Mouse (Mus musculus): ENCODE results near the gene Bcl2l1.

Bcl2l1 gene

GRCm38 (mm10) chr2:152799954-152800761 lies 31.4 kb downstream of the Bcl2l1 start:
- peak in 1 of 2 experiments; percentile 46 for DNase-seq

DNA sequence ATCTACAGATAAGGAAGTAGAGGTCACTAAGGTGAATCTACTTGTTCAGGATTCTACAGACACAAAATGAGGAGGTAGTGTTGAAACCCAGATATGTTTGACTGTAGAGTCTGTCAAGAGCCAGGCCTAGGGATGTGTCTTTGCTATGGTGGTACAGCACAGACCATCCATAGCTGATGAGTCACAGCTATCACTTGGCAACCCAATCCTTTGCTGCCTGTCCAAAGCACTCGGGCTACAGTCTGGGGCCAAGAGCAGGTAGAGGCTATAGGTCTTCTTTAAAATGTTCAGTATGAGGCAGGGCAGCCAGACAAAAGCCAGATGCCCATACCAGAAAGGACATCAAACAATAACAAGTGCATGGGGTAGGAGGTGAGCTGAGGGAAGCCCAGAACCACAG lies 33.9 kb downstream of the Bcl2l1 start:
- DNase-seq = no peak

GRCm38 (mm10) chr2:152794281-152794827 lies 37.2 kb downstream of the Bcl2l1 start:
- peak; percentile 73 to 78 for DNase-seq

DNA sequence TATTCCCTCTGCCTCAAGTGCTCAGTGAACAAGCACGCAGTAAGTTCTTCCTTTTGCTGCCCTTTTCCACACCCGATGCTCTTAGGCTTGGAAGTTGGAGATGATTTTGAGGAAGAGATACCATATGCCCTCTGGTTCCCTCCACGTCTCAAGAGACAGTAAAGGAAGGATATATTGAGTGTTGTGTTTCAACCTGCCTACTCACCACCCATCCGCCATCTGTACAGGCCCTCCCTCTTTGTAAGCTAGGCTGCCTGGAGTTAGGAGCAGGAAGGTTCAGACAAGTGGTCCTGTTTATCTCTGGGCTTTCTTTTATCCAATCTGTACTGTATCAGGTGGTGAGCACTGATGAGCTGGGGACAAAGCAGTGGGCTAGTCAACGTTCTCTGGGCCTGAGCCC lies 38.1 kb downstream of the Bcl2l1 start:
- DNase-seq = no peak

- no peak for DNase-seq
Measured at GRCm38 (mm10) chr2:152792461-152792860, 39.1 kb downstream of the Bcl2l1 start.

DNA sequence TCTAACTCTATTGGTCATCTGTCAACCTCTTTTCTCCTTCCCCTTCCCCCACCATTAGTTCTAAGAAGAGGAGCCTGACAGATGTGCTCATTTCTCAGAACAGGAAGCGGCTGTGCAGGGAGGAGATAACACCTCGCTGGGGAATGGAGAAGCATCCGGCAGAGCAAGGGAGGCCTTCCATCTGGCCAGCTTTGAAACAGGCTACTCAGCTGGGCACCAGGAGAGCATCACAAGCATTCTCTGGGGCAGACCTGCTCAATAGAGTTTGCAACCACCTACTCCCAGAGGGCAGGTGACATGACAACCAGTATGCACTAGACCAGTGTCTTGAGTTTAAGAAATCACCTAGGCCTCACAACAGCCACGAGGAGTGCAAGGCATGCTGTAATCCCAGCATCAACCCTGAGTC lies 41.9 kb downstream of the Bcl2l1 start:
- DNase-seq = no peak

- peak; percentile 34 to 54 for DNase-seq
Measured at GRCm38 (mm10) chr2:152788892-152789421, 42.6 kb downstream of the Bcl2l1 start.

DNA sequence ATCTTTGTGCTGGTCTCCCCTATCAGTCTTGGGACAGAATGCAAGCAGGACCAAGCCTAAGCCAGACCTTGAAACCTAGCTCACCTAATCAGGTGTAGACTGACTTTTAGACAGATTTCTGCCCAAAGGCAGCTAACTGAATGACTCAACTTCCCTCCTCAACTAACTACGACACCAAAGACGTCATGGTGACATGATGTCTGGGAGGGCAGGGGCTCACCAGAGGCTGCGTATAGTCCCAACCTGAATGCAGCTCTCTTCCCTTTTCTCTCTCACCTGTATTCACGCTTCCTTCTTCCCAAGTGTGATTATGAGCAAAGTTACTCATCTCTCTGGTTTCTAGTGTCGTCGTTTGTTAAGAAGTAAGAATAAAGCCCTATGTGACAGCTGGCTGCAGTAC lies 44.0 kb downstream of the Bcl2l1 start:
- no peak for DNase-seq

GRCm38 (mm10) chr2:152787136-152787535 lies 44.4 kb downstream of the Bcl2l1 start:
- peak in 1 of 2 experiments; percentile 41 for DNase-seq

- DNase-seq = peak; percentile 69 to 77
Measured at GRCm38 (mm10) chr2:152785446-152786350, 45.8 kb downstream of the Bcl2l1 start.

DNA sequence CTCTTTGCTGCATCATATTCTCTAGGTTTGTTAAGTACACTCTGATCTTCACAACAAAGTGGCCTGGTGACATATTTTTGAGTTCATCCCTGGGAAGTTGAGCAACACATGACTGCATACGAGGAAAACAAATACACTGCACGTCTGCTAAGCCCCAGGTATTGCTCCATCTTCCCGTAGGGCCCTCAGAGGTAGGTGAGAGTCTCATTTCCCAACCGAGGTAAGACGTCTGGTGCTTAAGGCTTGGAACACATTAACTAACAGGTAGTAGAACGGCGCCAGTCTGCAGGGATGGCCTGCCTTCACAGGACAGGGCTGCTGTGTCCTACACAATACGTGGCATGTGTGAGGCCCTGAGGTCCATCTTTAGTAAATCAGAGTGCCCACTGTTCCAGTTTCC lies 46.9 kb downstream of the Bcl2l1 start:
- DNase-seq = no peak

DNA sequence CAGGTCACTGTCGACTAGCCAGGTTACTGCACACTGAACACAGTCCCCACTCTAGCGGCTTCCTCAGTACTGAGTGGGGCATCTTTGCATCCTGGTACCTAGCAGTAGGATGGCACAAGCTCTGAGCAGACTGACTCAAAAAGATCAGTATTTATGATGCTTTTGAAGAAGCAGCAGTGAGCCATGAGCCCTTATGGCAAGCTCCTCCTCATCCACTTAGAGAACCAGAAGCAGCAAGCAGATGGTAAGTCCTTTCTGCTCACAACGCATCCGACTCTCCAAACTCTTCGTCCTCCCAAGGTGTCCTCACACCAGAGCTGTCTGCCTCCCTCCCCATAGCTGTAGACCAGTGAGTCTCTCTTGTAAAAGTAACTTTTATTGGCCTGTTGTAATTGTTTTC lies 48.3 kb downstream of the Bcl2l1 start:
- no peak for DNase-seq

GRCm38 (mm10) chr2:152782656-152783055 lies 48.9 kb downstream of the Bcl2l1 start:
- no peak for DNase-seq

DNA sequence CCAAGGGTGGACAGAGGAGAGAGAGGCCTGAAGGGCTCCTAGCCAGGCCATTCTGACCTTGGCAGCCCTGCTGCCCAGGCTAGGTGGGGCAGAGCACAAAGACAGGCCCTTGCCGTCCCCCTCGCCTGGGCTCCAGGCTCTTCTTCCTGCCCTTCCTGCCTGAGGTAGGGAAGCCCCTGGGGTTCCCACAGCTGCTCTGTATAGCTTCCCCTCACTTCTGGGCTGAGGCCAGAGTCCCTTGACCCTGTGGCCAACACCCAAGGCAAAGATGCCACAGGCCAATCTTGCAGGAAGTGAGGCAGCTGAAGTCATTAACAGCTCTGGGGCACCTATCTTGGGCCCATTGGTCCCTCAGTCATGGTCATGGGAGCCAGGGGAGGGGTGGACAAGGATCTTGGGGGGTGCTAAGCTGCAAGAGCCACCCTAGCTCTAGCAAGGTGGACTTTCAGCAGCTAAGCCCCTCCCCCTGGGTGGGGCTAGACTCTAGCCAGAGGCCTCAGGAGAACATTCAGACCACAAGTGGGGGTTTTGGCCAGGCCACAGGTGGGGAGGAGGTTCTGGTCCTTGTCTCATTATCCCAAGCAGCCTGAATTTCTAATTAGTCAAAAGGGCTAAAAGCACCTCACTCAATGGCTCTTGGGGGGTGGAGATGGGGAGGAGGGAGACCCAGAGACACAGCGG lies 50.4 kb downstream of the Bcl2l1 start:
- no peak for DNase-seq

- no peak for DNase-seq
Measured at GRCm38 (mm10) chr2:152780466-152780865, 51.1 kb downstream of the Bcl2l1 start.

- DNase-seq = no peak
Measured at GRCm38 (mm10) chr2:152777081-152777480, 54.4 kb downstream of the Bcl2l1 start.

DNA sequence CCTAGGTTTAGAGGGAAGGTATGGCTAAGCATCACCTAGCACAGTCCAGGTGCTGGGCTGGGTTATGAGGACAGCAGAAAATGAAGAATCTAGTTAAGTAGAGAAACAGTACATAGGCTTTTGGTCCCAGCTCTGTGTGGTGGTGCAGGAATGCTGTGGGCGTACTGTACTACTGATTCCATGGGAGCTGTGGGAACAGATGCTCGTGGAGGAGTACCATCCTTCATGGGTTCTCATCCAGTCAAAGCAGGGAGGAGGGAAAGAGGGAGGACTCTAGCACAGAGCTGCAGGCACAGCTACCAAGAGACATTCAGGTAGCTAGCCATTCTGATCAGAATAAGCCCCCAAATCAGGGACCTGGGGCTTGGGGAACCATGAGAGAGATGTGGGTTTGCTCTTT lies 55.1 kb downstream of the Bcl2l1 start:
- DNase-seq = no peak

- DNase-seq = peak; percentile 49 to 57
Measured at GRCm38 (mm10) chr2:152776019-152776418, 55.5 kb downstream of the Bcl2l1 start.

DNA sequence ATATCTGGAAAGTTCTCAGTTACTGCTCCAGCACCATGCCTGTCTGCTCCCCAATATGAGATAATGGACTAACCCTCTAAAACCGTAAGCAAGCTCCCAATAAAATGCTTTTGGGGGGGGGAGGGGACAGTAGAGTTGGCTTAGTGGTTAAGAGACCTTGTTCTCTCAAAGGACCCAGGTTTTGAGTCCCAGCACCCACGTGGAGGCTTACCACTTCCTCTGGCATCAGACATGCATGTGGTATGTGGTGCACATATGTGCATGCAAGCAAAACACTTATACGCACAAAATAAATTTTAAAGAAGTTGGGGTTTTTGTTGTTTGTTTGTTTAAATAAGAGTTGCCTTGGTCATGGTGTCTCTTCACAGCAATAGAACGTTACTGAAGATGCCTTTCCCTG lies 56.2 kb downstream of the Bcl2l1 start:
- DNase-seq = no peak

- DNase-seq = no peak
Measured at GRCm38 (mm10) chr2:152772231-152772630, 59.3 kb downstream of the Bcl2l1 start.

DNA sequence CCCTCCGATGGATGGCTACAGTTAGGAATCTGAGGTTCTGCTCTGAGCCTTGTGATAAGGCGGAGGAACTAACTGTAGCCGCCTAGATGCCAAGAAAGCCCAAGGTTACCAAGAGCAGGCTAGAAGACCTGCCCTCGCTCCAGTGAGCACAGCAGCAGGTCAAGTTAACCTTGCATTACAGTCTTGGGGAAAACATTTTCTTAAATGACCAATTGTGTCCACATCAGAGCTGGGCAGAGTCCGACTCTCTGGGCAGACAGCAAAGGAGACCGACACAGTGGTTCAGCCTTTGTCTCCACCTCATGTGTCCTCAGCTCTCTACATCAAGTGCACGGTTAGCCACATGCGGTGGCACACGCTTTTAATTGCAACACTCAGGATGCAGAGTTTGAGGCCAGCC lies 60.0 kb downstream of the Bcl2l1 start:
- DNase-seq = no peak

DNA sequence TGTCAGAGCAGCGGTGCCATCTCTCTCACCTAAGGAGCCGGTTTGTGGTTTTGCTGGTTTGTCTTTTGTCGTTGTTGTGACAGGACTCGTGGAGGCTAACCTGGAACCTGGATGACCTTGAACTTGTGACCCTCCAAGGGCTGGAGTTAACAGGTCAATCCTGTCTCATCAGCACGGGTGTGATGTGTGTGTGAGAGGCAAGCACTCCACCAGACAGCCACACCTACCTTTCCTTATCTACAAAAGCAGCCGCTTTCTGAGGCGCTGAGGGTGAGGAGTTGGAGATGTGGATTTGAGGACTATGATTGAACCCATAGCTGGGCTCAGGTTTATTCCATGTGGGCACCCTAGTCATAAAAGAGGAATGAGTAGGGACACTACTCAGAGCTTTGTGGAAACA lies 61.9 kb downstream of the Bcl2l1 start:
- no peak for DNase-seq

Measured in cerebellum, postnatal 10 days (tissue).